Mouse (Mus musculus): ENCODE measurements around the gene Nt5c3. TPM values are rescaled to one million over a fixed set of nuclear protein-coding genes. Genes with fewer than 3 reads are reported as not detected.
"Not testable (repeated sequence)": the region's sequence is repeated elsewhere in the genome, so short reads cannot be mapped to it uniquely, and the experiment has no call there.

The Nt5c3 gene
- polyA plus RNA-seq, 1 experiment from 2014 or later: 174 TPM

GRCm38 (mm10) chr6:56888561-56888960 lies 35.2 kb downstream of the Nt5c3 start:
- 93% methylated on average over 6 of the region's 6 CpGs for WGBS
- Histone ChIP-seq H3K27ac (no peak overlapping the region), H3K9me3 (ENCODE audit: control insufficient read depth, low read length) (no peaks in the 10 kb centered on the region), H3K36me3 (replicated peaks; ENCODE audit: control insufficient read depth, insufficient read depth) (peaks cover 68% of the 10 kb centered on the region), H3K4me3 (replicated peaks; ENCODE audit: low read length) (no peak overlapping the region), H3K4me1 (replicated peaks; ENCODE audit: control insufficient read depth, insufficient read depth, low read length) (no peaks in the 10 kb centered on the region), H3K4me2 (replicated peaks) (no peak overlapping the region), H3K9ac (no peak overlapping the region), H3K27me3 (ENCODE audit: control insufficient read depth, insufficient read depth, low read length) (no peaks in the 10 kb centered on the region)
- no peak for DNase-seq (ENCODE audit: low spot score)
- ATAC-seq (ENCODE audit: low FRiP score): no peak

- no peaks in the 10 kb centered on the region for H3K4me1 ChIP-seq (replicated peaks; ENCODE audit: control insufficient read depth, insufficient read depth, low read length)
- no peaks in the 10 kb centered on the region for H3K27me3 ChIP-seq (ENCODE audit: control insufficient read depth, insufficient read depth, low read length)
- WGBS: 78% methylated on average over 1 of the region's 1 CpGs
- no peak overlapping the region for H3K9ac ChIP-seq
- no peaks in the 10 kb centered on the region for H3K9me3 ChIP-seq (ENCODE audit: control insufficient read depth, low read length)
- no peak overlapping the region for H3K4me3 ChIP-seq (replicated peaks; ENCODE audit: low read length)
- no peak overlapping the region for H3K27ac ChIP-seq
- no peak overlapping the region for H3K4me2 ChIP-seq (replicated peaks)
- DNase-seq (ENCODE audit: low spot score): no peak
- ATAC-seq (ENCODE audit: low FRiP score): no peak
- peaks cover 50% of the 10 kb centered on the region for H3K36me3 ChIP-seq (replicated peaks; ENCODE audit: control insufficient read depth, insufficient read depth)
Observed at GRCm38 (mm10) chr6:56879352-56879955, 44.3 kb downstream of the Nt5c3 start.

DNA sequence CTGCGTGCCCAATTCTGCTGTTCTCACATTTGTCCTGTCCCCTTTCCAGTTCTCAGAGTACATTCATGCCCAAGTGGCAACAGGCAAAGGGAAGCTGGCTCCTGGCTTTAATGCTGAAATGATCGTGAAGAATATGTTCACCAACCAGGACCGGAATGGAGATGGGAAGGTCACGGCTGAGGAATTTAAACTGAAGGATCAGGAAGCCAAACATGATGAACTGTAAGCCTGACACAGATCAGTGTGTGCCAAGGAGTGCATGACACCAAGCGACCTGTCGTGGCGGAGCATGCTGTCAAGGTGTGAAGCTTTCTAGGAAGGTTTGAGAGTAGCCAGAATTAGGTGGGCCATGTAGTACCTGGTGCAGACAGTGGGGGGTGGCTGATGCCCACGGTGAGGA lies 45.7 kb downstream of the Nt5c3 start:
- Histone ChIP-seq H3K9ac (no peak overlapping the region), H3K9me3 (ENCODE audit: control insufficient read depth, low read length) (no peaks in the 10 kb centered on the region), H3K36me3 (replicated peaks; ENCODE audit: control insufficient read depth, insufficient read depth) (peaks cover 36% of the 10 kb centered on the region), H3K4me2 (replicated peaks) (no peak overlapping the region), H3K27me3 (ENCODE audit: control insufficient read depth, insufficient read depth, low read length) (no peaks in the 10 kb centered on the region), H3K4me3 (replicated peaks; ENCODE audit: low read length) (no peak overlapping the region), H3K27ac (no peak overlapping the region), H3K4me1 (replicated peaks; ENCODE audit: control insufficient read depth, insufficient read depth, low read length) (no peaks in the 10 kb centered on the region)
- 94% methylated on average over 8 of the region's 8 CpGs for WGBS
- DNase-seq (ENCODE audit: low spot score) (no peak), ATAC-seq (ENCODE audit: low FRiP score) (no peak)

DNA sequence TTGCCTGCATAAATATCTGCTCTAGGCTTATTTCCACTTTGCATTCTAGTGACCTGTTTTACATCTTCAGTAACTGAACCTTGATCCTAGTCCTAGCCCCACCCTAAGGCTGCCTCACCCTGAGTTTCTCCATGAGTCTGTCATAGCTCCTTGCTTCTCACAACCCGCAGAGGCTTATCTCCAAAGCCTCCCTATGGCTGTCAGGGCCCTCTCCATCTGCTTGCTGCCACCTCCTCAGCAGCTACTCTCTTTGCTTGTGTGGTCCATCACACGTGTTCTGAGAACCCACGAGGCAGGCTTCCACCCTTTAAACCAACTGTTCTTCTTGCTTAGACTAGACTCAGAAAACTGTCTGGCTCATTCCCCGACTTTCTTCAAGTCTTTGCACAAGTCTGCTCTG lies 46.9 kb downstream of the Nt5c3 start:
- no peaks in the 10 kb centered on the region for H3K9me3 ChIP-seq (ENCODE audit: control insufficient read depth, low read length)
- no peak for ATAC-seq (ENCODE audit: low FRiP score)
- WGBS: 95% methylated on average over 4 of the region's 4 CpGs

DNA sequence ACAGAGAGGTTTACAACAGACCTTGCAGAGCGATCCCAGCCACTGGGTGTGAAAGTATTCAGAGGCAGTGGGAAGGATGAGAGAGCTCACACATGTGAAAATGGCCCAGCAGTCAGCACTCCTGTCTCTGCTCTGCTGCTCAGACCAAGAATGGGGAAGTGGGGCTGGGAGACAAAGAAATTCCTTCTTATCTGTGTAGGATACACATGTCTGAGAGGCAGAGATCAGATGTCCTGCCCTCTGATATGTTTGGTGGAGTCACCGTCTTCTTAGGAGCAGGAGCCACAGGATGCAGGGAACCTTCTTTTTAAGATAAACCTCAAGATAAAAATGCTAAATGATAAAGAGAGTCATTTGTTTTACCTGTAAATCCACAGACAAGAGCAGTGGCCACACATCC lies 53.7 kb downstream of the Nt5c3 start:
- WGBS: 92% methylated on average over 2 of the region's 2 CpGs
- no peak overlapping the region for H3K27ac ChIP-seq
- H3K27me3 ChIP-seq (ENCODE audit: control insufficient read depth, insufficient read depth, low read length): no peaks in the 10 kb centered on the region
- no peak for ATAC-seq (ENCODE audit: low FRiP score)
- no peak overlapping the region for H3K9ac ChIP-seq
- H3K4me3 ChIP-seq (replicated peaks; ENCODE audit: low read length): no peak overlapping the region
- no peaks in the 10 kb centered on the region for H3K9me3 ChIP-seq (ENCODE audit: control insufficient read depth, low read length)
- H3K4me2 ChIP-seq (replicated peaks): no peak overlapping the region
- H3K36me3 ChIP-seq (replicated peaks; ENCODE audit: control insufficient read depth, insufficient read depth): no peaks in the 10 kb centered on the region
- no peak for DNase-seq (ENCODE audit: low spot score)
- no peaks in the 10 kb centered on the region for H3K4me1 ChIP-seq (replicated peaks; ENCODE audit: control insufficient read depth, insufficient read depth, low read length)

More for the DNA sequence above, 46.9 kb downstream of the Nt5c3 start:
- no peak for DNase-seq (ENCODE audit: low spot score)
- H3K27me3 ChIP-seq (ENCODE audit: control insufficient read depth, insufficient read depth, low read length): no peaks in the 10 kb centered on the region
- no peak overlapping the region for H3K4me2 ChIP-seq (replicated peaks)
- no peak overlapping the region for H3K9ac ChIP-seq
- H3K4me3 ChIP-seq (replicated peaks; ENCODE audit: low read length): no peak overlapping the region
- no peak overlapping the region for H3K27ac ChIP-seq
- no peaks in the 10 kb centered on the region for H3K4me1 ChIP-seq (replicated peaks; ENCODE audit: control insufficient read depth, insufficient read depth, low read length)
- H3K36me3 ChIP-seq (replicated peaks; ENCODE audit: control insufficient read depth, insufficient read depth): peaks cover 27% of the 10 kb centered on the region; the same call in 1 of the 2 replicates

DNA sequence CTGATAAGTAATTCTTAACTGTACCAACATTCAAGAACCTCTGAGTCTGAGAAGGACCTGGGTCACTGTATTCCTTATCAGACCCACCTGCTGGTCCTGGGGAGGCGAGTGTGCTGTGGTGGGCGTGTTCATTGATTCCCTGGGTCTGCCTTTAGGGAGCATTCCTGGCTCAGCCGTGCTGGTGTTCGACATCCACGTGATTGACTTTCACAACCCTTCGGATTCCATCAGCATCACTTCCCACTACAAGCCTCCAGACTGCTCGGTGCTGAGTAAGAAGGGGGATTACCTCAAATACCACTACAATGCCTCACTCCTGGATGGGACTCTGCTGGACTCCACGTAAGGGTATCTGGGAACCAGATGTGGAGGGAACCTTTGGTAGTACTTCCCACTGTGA lies 55.2 kb downstream of the Nt5c3 start:
- Histone ChIP-seq H3K9ac (no peak overlapping the region), H3K27me3 (ENCODE audit: control insufficient read depth, insufficient read depth, low read length) (no peaks in the 10 kb centered on the region), H3K4me3 (replicated peaks; ENCODE audit: low read length) (no peak overlapping the region), H3K4me1 (replicated peaks; ENCODE audit: control insufficient read depth, insufficient read depth, low read length) (no peaks in the 10 kb centered on the region), H3K36me3 (replicated peaks; ENCODE audit: control insufficient read depth, insufficient read depth) (no peaks in the 10 kb centered on the region), H3K27ac (no peak overlapping the region), H3K4me2 (replicated peaks) (no peak overlapping the region), H3K9me3 (ENCODE audit: control insufficient read depth, low read length) (no peaks in the 10 kb centered on the region)
- WGBS: 80% methylated on average over 8 of the region's 8 CpGs
- no peak for DNase-seq (ENCODE audit: low spot score)
- ATAC-seq (ENCODE audit: low FRiP score): no peak

DNA sequence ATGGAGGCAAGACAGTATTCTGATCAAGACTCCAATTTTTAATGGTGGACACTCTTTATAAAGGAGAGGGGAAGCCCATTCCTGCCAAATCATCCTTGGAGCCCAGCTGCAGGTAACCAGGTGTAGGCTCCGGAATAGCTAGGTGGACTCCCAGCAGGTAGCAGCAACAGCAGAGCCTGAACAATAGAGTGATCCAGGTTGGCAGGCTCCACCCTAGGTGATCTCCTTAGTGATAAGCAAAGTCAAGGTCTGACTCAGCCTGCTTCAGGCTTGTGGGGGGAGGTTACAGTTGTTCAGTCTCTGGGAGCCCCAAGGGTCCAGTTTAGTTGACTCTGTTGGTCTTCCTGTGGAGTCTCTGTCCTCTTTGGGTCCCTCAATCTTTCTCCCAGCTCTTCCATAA lies 56.8 kb downstream of the Nt5c3 start:
- not testable (repeated sequence) for ATAC-seq (ENCODE audit: low FRiP score); H3K9me3 ChIP-seq (ENCODE audit: control insufficient read depth, low read length); H3K4me1 ChIP-seq (replicated peaks; ENCODE audit: control insufficient read depth, insufficient read depth, low read length); H3K27me3 ChIP-seq (ENCODE audit: control insufficient read depth, insufficient read depth, low read length); H3K4me2 ChIP-seq (replicated peaks); H3K4me3 ChIP-seq (replicated peaks; ENCODE audit: low read length); DNase-seq (ENCODE audit: low spot score); H3K9ac ChIP-seq; H3K36me3 ChIP-seq (replicated peaks; ENCODE audit: control insufficient read depth, insufficient read depth); H3K27ac ChIP-seq
- WGBS: 96% methylated on average over 1 of the region's 1 CpGs

DNA sequence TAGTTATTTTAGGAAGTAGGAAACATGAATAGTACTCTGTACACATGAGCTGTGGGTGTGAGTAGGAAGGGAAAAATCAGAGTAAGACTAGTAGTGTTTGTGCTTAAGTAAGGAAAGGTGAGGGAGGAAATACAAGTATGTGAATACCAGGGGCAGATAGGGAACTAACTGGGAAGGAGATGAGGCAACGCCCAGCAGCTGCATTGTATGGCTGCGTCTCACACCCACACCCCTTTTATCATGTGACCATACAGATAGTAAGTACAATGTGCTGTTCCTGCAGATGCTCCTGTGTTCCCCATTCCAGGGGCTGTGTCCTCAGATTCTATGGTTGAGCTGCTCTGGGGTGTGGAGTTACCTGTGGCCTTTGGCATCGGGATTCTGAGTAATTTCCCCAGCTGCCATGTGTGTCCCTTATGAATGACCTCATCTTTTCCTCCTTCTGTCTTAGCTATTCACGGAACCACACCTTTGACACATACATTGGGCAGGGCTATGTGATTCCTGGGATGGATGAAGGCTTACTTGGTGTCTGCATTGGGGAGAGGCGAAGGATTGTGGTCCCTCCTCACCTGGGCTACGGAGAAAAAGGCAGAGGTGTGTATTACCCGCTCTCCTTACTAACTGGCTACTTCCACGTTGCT lies 63.4 kb downstream of the Nt5c3 start:
- no peaks in the 10 kb centered on the region for H3K9me3 ChIP-seq (ENCODE audit: control insufficient read depth, low read length)
- no peaks in the 10 kb centered on the region for H3K27me3 ChIP-seq (ENCODE audit: control insufficient read depth, insufficient read depth, low read length)
- H3K4me1 ChIP-seq (replicated peaks; ENCODE audit: control insufficient read depth, insufficient read depth, low read length): no peaks in the 10 kb centered on the region
- H3K9ac ChIP-seq: no peak overlapping the region
- no peaks in the 10 kb centered on the region for H3K36me3 ChIP-seq (replicated peaks; ENCODE audit: control insufficient read depth, insufficient read depth)
- H3K4me3 ChIP-seq (replicated peaks; ENCODE audit: low read length): no peak overlapping the region
- no peak for DNase-seq (ENCODE audit: low spot score)
- no peak overlapping the region for H3K27ac ChIP-seq
- no peak overlapping the region for H3K4me2 ChIP-seq (replicated peaks)
- no peak for ATAC-seq (ENCODE audit: low FRiP score)
- 92% methylated on average over 8 of the region's 8 CpGs for WGBS

DNA sequence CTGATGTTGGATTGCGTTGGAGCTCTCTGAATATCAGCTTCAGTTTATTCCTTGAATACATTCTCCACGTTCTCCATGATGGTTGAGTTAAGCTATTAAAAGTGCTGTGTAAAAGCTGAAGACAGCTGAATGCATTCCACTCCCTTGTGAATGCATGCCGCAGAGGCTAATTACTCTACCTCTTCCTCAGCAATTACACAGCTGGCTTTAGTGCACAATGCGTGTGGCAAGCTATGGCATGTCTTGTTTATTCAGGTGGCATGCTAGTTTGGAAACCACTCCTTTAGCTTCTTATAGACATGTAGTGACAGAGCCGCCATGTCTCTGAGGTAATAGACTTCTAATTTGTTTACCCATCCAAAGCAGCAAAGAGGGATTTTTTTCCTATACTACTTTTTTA lies 67.0 kb downstream of the Nt5c3 start:
- Histone ChIP-seq H3K9ac (no peak overlapping the region), H3K36me3 (replicated peaks; ENCODE audit: control insufficient read depth, insufficient read depth) (no peaks in the 10 kb centered on the region), H3K4me3 (replicated peaks; ENCODE audit: low read length) (no peak overlapping the region), H3K27ac (no peak overlapping the region), H3K4me2 (replicated peaks) (no peak overlapping the region), H3K27me3 (ENCODE audit: control insufficient read depth, insufficient read depth, low read length) (no peaks in the 10 kb centered on the region), H3K4me1 (replicated peaks; ENCODE audit: control insufficient read depth, insufficient read depth, low read length) (no peaks in the 10 kb centered on the region), H3K9me3 (ENCODE audit: control insufficient read depth, low read length) (no peaks in the 10 kb centered on the region)
- ATAC-seq (ENCODE audit: low FRiP score) (no peak), DNase-seq (ENCODE audit: low spot score) (no peak)
- WGBS: 78% methylated on average over 5 of the region's 5 CpGs

GRCm38 (mm10) chr6:56854803-56855202 lies 68.9 kb downstream of the Nt5c3 start:
- H3K9ac ChIP-seq: no peak overlapping the region
- H3K4me1 ChIP-seq (replicated peaks; ENCODE audit: control insufficient read depth, insufficient read depth, low read length): no peaks in the 10 kb centered on the region
- no peaks in the 10 kb centered on the region for H3K9me3 ChIP-seq (ENCODE audit: control insufficient read depth, low read length)
- no peak overlapping the region for H3K27ac ChIP-seq
- no peaks in the 10 kb centered on the region for H3K36me3 ChIP-seq (replicated peaks; ENCODE audit: control insufficient read depth, insufficient read depth)
- no peak for DNase-seq (ENCODE audit: low spot score)
- no peaks in the 10 kb centered on the region for H3K27me3 ChIP-seq (ENCODE audit: control insufficient read depth, insufficient read depth, low read length)
- H3K4me2 ChIP-seq (replicated peaks): no peak overlapping the region
- 96% methylated on average over 8 of the region's 8 CpGs for WGBS
- H3K4me3 ChIP-seq (replicated peaks; ENCODE audit: low read length): no peak overlapping the region
- no peak for ATAC-seq (ENCODE audit: low FRiP score)
